Mouse (Mus musculus) midbrain, embryonic 15.5 days (tissue): ENCODE measurements at regions not wholly inside any gene's neighbourhood (a gene's known extent, or its start where the extent isn't known, plus 50 kb on each side); places are given as distances from the start of the nearest gene placed in this dataset.

ENCODE experiments used
- ATAC-seq: fragments of 200-750 bp; cut with Nextera tagmentation; replicated peaks from 2 replicates; pipeline ENCODE4 v1.8.0; 2017; ENCODE audit warnings: moderate TSS enrichment
- H3K27ac ChIP-seq: fragments of 300-500 bp; sonication (generic); 2 replicates; pipeline ENCODE4 v1.5.1; 2015; ENCODE audit warnings: mild to moderate bottlenecking, inconsistent platforms
- H3K27me3 ChIP-seq: fragments of 300-500 bp; sonication (generic); replicated peaks from 2 replicates; pipeline ENCODE4 v1.6.1; 2015; ENCODE audit warnings: inconsistent platforms
- H3K36me3 ChIP-seq: fragments of 300-500 bp; sonication (generic); replicated peaks from 2 replicates; pipeline ENCODE4 v1.6.1; 2015; ENCODE audit warnings: inconsistent platforms
- H3K4me1 ChIP-seq: fragments of 300-500 bp; sonication (generic); 2 replicates; pipeline ENCODE4 v1.6.1; 2015; ENCODE audit warnings: inconsistent platforms
- H3K4me2 ChIP-seq: fragments of 300-500 bp; sonication (generic); 2 replicates; pipeline ENCODE4 v1.6.1; 2015; ENCODE audit warnings: inconsistent platforms, mild to moderate bottlenecking, moderate library complexity
- H3K4me3 ChIP-seq: fragments of 300-500 bp; sonication (generic); 2 replicates; pipeline ENCODE4 v1.5.1; 2015; ENCODE audit warnings: mild to moderate bottlenecking, inconsistent platforms
- H3K9ac ChIP-seq: fragments of 300-500 bp; sonication (generic); 2 replicates; pipeline ENCODE4 v1.6.1; 2015; ENCODE audit warnings: mild to moderate bottlenecking, inconsistent platforms
- H3K9me3 ChIP-seq: fragments of 300-500 bp; sonication (generic); 2 replicates; pipeline ENCODE4 v1.6.1; 2016; ENCODE audit warnings: inconsistent platforms
- WGBS: fragments of 180-500 bp; shearing (Covaris S2); methylation state at CpG from one replicate; pipeline ENCODE4 v1.1.7; 2015; ENCODE audit warnings: mixed read lengths; 5-methylcytosine and 5-hydroxymethylcytosine counted together

- WGBS, result 51% methylated on average over 15 of the region's 15 CpGs
- no peaks in the 10 kb centered on the region for H3K9me3 ChIP-seq
- no peak overlapping the region for H3K4me3 ChIP-seq
- no peaks in the 10 kb centered on the region for H3K27me3 ChIP-seq
- H3K9ac ChIP-seq, result no peak overlapping the region
- ATAC-seq, result peak; percentile 24; the same call in 1 of the 2 replicates
- no peaks in the 10 kb centered on the region; the same call in 1 of the 2 replicates for H3K4me1 ChIP-seq
- H3K27ac ChIP-seq, result no peak overlapping the region
- H3K36me3 ChIP-seq, result no peaks in the 10 kb centered on the region
- H3K4me2 ChIP-seq, result no peak overlapping the region; the same call in 1 of the 2 replicates
Observed at GRCm38 (mm10) chr15:36691002-36691652, 316.4 kb downstream of the Zfp706 start.

DNA sequence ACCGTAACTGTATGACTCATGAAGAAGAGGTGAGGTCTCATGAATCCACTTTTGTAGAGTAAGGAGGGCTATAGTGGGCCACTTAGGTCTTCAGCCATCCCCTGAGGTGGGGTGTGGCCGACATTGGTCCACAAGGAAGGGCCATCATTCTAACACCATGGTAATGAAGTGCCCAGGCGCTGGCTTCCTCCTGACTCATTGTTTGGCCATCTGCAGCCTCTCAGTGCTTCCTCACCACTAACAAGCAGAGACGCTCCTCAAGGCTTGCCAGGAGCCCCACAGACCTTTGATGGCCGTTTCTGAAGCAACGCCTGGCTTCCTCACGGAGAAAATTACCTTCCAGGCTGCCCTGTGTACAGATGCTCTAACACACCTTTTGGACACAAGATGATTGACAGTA, 317.7 kb downstream of the Zfp706 start:
- Histone ChIP-seq H3K27ac (no peak overlapping the region), H3K9me3 (no peaks in the 10 kb centered on the region), H3K4me3 (no peak overlapping the region), H3K4me2 (no peak overlapping the region), H3K4me1 (no peaks in the 10 kb centered on the region), H3K9ac (no peak overlapping the region), H3K36me3 (no peaks in the 10 kb centered on the region), H3K27me3 (no peaks in the 10 kb centered on the region)
- WGBS, result 90% methylated on average over 7 of the region's 7 CpGs
- ATAC-seq, result no peak

- Histone ChIP-seq H3K4me3 (no peak overlapping the region), H3K9me3 (no peaks in the 10 kb centered on the region), H3K4me2 (no peak overlapping the region), H3K9ac (no peak overlapping the region), H3K36me3 (no peaks in the 10 kb centered on the region), H3K27me3 (no peaks in the 10 kb centered on the region), H3K4me1 (no peaks in the 10 kb centered on the region), H3K27ac (no peak overlapping the region)
- WGBS, result 76% methylated on average over 3 of the region's 3 CpGs
- ATAC-seq, result no peak
Observed at GRCm38 (mm10) chr15:36689301-36689700, 318.3 kb downstream of the Zfp706 start.

- no peaks in the 10 kb centered on the region for H3K36me3 ChIP-seq
- H3K9ac ChIP-seq, result no peak overlapping the region
- no peaks in the 10 kb centered on the region for H3K9me3 ChIP-seq
- no peak overlapping the region for H3K27ac ChIP-seq
- 0 out of 2 replicates have a peak overlapping the region, but pooled peaks have one; percentile 6 for H3K4me2 ChIP-seq
- no peaks in the 10 kb centered on the region for H3K4me1 ChIP-seq
- 21% methylated on average over 17 of the region's 17 CpGs for WGBS
- no peak overlapping the region for H3K4me3 ChIP-seq
- no peak for ATAC-seq
- H3K27me3 ChIP-seq, result no peaks in the 10 kb centered on the region
Observed at GRCm38 (mm10) chr15:36688051-36688754, 319.4 kb downstream of the Zfp706 start.

DNA sequence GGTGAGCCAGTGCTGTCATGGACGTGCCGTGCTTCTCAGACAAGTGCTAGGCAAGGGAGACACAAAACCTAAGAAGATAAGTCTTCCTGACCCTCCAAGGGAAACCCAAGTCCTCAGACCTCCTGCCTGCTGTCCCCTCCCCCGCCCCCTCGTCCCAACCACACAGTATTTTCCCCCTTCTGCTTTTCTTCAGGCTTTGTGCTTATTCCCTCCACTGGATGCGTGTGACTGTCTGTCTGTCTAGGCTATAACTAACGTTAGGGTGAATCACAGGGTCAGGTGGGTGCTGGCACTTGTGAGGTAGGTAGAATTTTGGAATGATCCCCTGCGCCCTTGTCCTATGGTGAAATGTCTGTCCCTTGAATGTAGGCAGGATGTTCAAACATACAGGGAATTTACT, 322.9 kb downstream of the Zfp706 start:
- H3K9ac ChIP-seq, result no peak overlapping the region
- H3K4me1 ChIP-seq, result no peaks in the 10 kb centered on the region
- no peak overlapping the region for H3K27ac ChIP-seq
- 84% methylated on average over 7 of the region's 7 CpGs for WGBS
- no peak for ATAC-seq
- no peak overlapping the region for H3K4me2 ChIP-seq
- H3K9me3 ChIP-seq, result no peaks in the 10 kb centered on the region
- H3K36me3 ChIP-seq, result no peaks in the 10 kb centered on the region
- no peak overlapping the region for H3K4me3 ChIP-seq
- no peaks in the 10 kb centered on the region for H3K27me3 ChIP-seq

- no peak overlapping the region for H3K4me2 ChIP-seq
- no peak overlapping the region for H3K27ac ChIP-seq
- H3K9me3 ChIP-seq, result no peaks in the 10 kb centered on the region
- 62% methylated on average over 6 of the region's 6 CpGs for WGBS
- no peak overlapping the region for H3K4me3 ChIP-seq
- no peaks in the 10 kb centered on the region for H3K4me1 ChIP-seq
- no peaks in the 10 kb centered on the region for H3K27me3 ChIP-seq
- H3K36me3 ChIP-seq, result no peaks in the 10 kb centered on the region
- H3K9ac ChIP-seq, result no peak overlapping the region
- ATAC-seq, result no peak
Observed at GRCm38 (mm10) chr15:36682832-36683231, 324.7 kb downstream of the Zfp706 start.

GRCm38 (mm10) chr15:36682159-36682558, 325.4 kb downstream of the Zfp706 start:
- H3K36me3 ChIP-seq, result no peaks in the 10 kb centered on the region
- H3K4me1 ChIP-seq, result no peaks in the 10 kb centered on the region
- no peak overlapping the region for H3K9ac ChIP-seq
- H3K27me3 ChIP-seq, result no peaks in the 10 kb centered on the region
- ATAC-seq, result no peak
- WGBS, result 73% methylated on average over 5 of the region's 5 CpGs
- H3K27ac ChIP-seq, result no peak overlapping the region
- no peak overlapping the region for H3K4me2 ChIP-seq
- H3K9me3 ChIP-seq, result no peaks in the 10 kb centered on the region
- H3K4me3 ChIP-seq, result no peak overlapping the region

DNA sequence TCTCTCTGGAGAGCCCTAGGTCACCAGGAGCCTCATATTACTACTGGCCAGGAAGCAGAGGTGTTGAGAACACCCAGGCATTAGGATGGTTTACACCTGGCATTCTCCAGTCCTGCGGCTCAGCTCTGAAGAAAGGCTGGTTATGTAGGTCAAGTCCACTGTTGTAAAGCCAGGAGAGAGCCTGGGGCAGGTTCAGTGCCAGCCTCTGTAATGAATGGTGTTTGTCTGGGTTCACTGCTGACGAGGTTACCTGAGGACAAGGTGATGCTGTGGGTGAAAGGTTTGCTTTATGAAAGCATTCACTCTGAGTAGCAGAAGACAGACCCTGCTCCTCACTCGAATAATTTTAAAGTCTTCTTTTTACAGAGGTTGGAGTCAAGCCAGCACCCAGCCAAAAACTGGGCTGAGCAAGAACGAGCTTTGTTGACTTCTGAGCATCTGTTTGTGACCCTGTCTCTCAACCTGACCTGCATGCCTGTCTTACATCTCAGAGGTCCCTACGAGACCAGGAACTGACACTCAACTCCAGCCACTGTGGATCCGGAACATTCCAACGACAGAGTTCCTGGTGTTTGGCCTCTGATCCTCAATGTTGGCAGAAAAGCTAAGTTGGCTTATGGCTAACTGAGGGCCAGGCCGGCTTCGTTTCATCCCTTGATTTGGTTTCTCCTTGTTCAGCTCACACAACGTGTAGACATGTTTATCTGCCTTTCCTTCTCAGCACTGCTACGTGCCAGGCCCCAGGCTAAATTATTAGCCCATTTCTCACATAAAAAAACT, 327.0 kb downstream of the Zfp706 start:
- no peak overlapping the region for H3K27ac ChIP-seq
- no peaks in the 10 kb centered on the region for H3K27me3 ChIP-seq
- H3K4me3 ChIP-seq, result no peak overlapping the region
- H3K4me2 ChIP-seq, result no peak overlapping the region
- H3K36me3 ChIP-seq, result no peaks in the 10 kb centered on the region
- no peaks in the 10 kb centered on the region for H3K9me3 ChIP-seq
- 89% methylated on average over 11 of the region's 11 CpGs for WGBS
- H3K4me1 ChIP-seq, result no peaks in the 10 kb centered on the region
- no peak overlapping the region for H3K9ac ChIP-seq
- no peak for ATAC-seq

GRCm38 (mm10) chr15:36679577-36679976, 328.0 kb downstream of the Zfp706 start:
- no peaks in the 10 kb centered on the region for H3K27me3 ChIP-seq
- H3K4me3 ChIP-seq, result no peak overlapping the region
- no peak overlapping the region for H3K27ac ChIP-seq
- no peaks in the 10 kb centered on the region for H3K4me1 ChIP-seq
- H3K9ac ChIP-seq, result no peak overlapping the region
- no peaks in the 10 kb centered on the region for H3K9me3 ChIP-seq
- no peak for ATAC-seq
- 91% methylated on average over 13 of the region's 13 CpGs for WGBS
- H3K4me2 ChIP-seq, result no peak overlapping the region
- H3K36me3 ChIP-seq, result no peaks in the 10 kb centered on the region

- H3K36me3 ChIP-seq, result no peaks in the 10 kb centered on the region
- no peaks in the 10 kb centered on the region for H3K9me3 ChIP-seq
- no peak overlapping the region for H3K9ac ChIP-seq
- WGBS, result 31% methylated on average over 12 of the region's 12 CpGs
- H3K4me2 ChIP-seq, result no peak overlapping the region
- no peak for ATAC-seq
- no peaks in the 10 kb centered on the region for H3K27me3 ChIP-seq
- H3K4me3 ChIP-seq, result no peak overlapping the region
- H3K27ac ChIP-seq, result no peak overlapping the region
- H3K4me1 ChIP-seq, result no peaks in the 10 kb centered on the region
Observed at GRCm38 (mm10) chr15:36669748-36670147, 337.8 kb downstream of the Zfp706 start.

DNA sequence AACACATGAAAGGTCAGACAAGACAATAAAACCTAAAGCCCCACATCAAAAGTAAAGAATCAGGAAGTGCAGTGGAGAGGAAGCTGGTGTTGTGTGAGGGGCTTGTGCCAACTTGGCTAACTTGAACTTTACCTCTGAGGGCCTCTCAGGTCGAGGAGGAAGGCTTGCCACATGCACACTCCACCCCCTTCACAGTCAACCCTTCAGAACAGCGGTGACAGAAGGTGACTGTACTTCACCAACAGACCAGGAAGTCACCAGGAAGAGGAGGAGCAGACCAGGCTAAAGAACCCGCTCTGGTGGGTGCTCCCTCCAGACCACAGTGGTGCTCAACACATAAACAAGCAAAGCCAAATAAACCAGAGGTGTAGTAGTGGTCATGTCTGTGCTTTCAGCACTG, 341.0 kb downstream of the Zfp706 start:
- Histone ChIP-seq H3K4me3 (no peak overlapping the region), H3K4me1 (no peaks in the 10 kb centered on the region), H3K9me3 (no peaks in the 10 kb centered on the region), H3K4me2 (no peak overlapping the region), H3K9ac (no peak overlapping the region), H3K27me3 (no peaks in the 10 kb centered on the region), H3K36me3 (no peaks in the 10 kb centered on the region), H3K27ac (no peak overlapping the region)
- no peak for ATAC-seq
- WGBS, result 55% methylated on average over 3 of the region's 3 CpGs

DNA sequence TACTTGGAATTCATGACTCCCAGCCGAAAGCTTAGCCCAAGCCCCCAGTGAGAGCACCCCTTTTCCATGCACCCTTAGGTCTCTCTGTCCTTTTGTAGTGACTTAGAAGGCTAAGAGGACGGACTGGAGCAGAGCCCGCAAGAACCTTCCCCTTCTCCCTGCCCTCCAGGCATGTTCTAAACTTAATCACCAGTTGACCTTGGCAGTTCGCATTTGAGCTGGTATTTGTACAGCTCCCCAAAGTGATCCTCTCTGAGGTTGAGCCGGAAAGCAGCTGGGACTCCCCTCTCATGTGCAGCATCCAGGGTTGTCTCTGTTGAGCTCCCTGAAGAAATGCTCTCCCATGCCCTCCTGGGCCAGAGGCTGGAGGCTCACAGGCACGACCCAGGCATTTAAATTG, 343.2 kb downstream of the Zfp706 start:
- Histone ChIP-seq H3K4me1 (no peaks in the 10 kb centered on the region), H3K9me3 (no peaks in the 10 kb centered on the region), H3K27ac (no peak overlapping the region), H3K4me2 (no peak overlapping the region), H3K4me3 (no peak overlapping the region), H3K27me3 (no peaks in the 10 kb centered on the region), H3K9ac (no peak overlapping the region), H3K36me3 (no peaks in the 10 kb centered on the region)
- WGBS, result 74% methylated on average over 6 of the region's 6 CpGs
- ATAC-seq, result no peak
